Mouse (Mus musculus) MEL (cell line): ENCODE measurements at regions not wholly inside any gene's neighbourhood (a gene's known extent, or its start where the extent isn't known, plus 50 kb on each side); places are given as distances from the start of the nearest gene placed in this dataset.

Experiments
- DNase-seq: peaks from one replicate; pipeline ENCODE4 v3.0.0; 2011; ENCODE audit warnings: low read depth, low spot score
- H3K27ac ChIP-seq: 2 replicates; pipeline ENCODE4 v1.5.1; 2012; ENCODE audit warnings: low read depth, mild to moderate bottlenecking, control low read depth, low read length, moderate library complexity; ENCODE audit not compliant: control insufficient read depth
- H3K27me3 ChIP-seq, 2 experiments: fragments of 150-350 bp in 1 of 2; sonication (generic) in 1 of 2; 2 replicates each; pipeline ENCODE4 v1.6.1; 2012; ENCODE audit warnings: low read length in 2 of 2, mild to moderate bottlenecking in 2 of 2, improper control_type of control experiment in 1 of 2, moderate library complexity in 1 of 2; ENCODE audit not compliant: insufficient read depth in 2 of 2, control insufficient read depth in 1 of 2
- H3K36me3 ChIP-seq, 2 experiments: 2 replicates each; pipeline ENCODE4 v1.6.1; 2012 to 2014; ENCODE audit warnings: low read length in 2 of 2, improper control_type of control experiment in 1 of 2, inconsistent platforms in 1 of 2, mild to moderate bottlenecking in 1 of 2; ENCODE audit not compliant: insufficient read depth in 2 of 2, control insufficient read depth in 1 of 2
- H3K4me1 ChIP-seq, 2 experiments: fragments of 150-350 bp in 1 of 2; sonication (generic) in 1 of 2; 2 replicates each; pipeline ENCODE4 v1.6.1; 2012; ENCODE audit warnings: low read length in 2 of 2, improper control_type of control experiment in 1 of 2, mild to moderate bottlenecking in 1 of 2; ENCODE audit not compliant: insufficient read depth in 2 of 2, control insufficient read depth in 1 of 2
- H3K4me3 ChIP-seq, 2 experiments: fragments of 150-350 bp in 1 of 2; sonication (generic) in 1 of 2; 2 replicates each; pipeline ENCODE4 v1.5.1; 2012; ENCODE audit warnings: low read depth in 2 of 2, low read length in 2 of 2, mild to moderate bottlenecking in 2 of 2, moderate library complexity in 2 of 2, control low read depth in 1 of 2, improper control_type of control experiment in 1 of 2; ENCODE audit not compliant: control insufficient read depth in 1 of 2, insufficient read depth in 1 of 2
- H3K79me2 ChIP-seq: 2 replicates; pipeline ENCODE4 v1.6.1; 2012; ENCODE audit warnings: mild to moderate bottlenecking, low read length, moderate library complexity; ENCODE audit not compliant: control insufficient read depth, poor library complexity, insufficient read depth
- H3K9ac ChIP-seq: 2 replicates; pipeline ENCODE4 v1.6.1; 2012; ENCODE audit warnings: low read depth, mild to moderate bottlenecking, control low read depth, low read length, moderate library complexity; ENCODE audit not compliant: control insufficient read depth, poor library complexity, severe bottlenecking
- H3K9me3 ChIP-seq: fragments of 150-350 bp; sonication (generic); replicated peaks from 2 replicates; pipeline ENCODE4 v1.6.1; 2012; ENCODE audit warnings: mild to moderate bottlenecking, low read length, improper control_type of control experiment, moderate library complexity; ENCODE audit not compliant: insufficient read depth
- BHLHE40 ChIP-seq: IDR thresholded peaks from 2 replicates; pipeline ENCODE4 v1.6.1; 2012; ENCODE audit warnings: low read depth, mild to moderate bottlenecking, inconsistent platforms, low read length, improper control_type of control experiment, borderline replicate concordance
- CHD1 ChIP-seq: IDR thresholded peaks from 2 replicates; pipeline ENCODE4 v1.6.1; 2012; ENCODE audit warnings: low read depth, mild to moderate bottlenecking, inconsistent platforms, low read length, improper control_type of control experiment
- CHD2 ChIP-seq: IDR thresholded peaks from 2 replicates; pipeline ENCODE4 v1.6.1; 2011; ENCODE audit warnings: low read length, improper control_type of control experiment
- CTCF ChIP-seq, 3 experiments: IDR thresholded peaks in 2 of 3; conservative IDR thresholded peaks in 1 of 3; 2 replicates each; pipeline ENCODE4 v1.5.1; 2011 to 2012; ENCODE audit warnings: low read length in 3 of 3, low read depth in 2 of 3, mild to moderate bottlenecking in 2 of 3, improper control_type of control experiment in 1 of 3, inconsistent platforms in 1 of 3, mixed read lengths in 1 of 3, moderate library complexity in 1 of 3; ENCODE audit not compliant: control insufficient read depth in 1 of 3, insufficient read depth in 1 of 3, poor library complexity in 1 of 3, severe bottlenecking in 1 of 3
- E2F4 ChIP-seq: IDR thresholded peaks from 2 replicates; pipeline ENCODE4 v1.6.1; 2011; ENCODE audit warnings: low read depth, low read length, improper control_type of control experiment, borderline replicate concordance
- EP300 ChIP-seq, 2 experiments: IDR thresholded peaks; 2 replicates each; pipeline ENCODE4 v1.6.1; 2011; ENCODE audit warnings: improper control_type of control experiment in 2 of 2, low read length in 2 of 2, low read depth in 1 of 2, mild to moderate bottlenecking in 1 of 2
- GABPA ChIP-seq: IDR thresholded peaks from 2 replicates; pipeline ENCODE4 v1.6.1; 2012; ENCODE audit warnings: low read depth, mild to moderate bottlenecking, inconsistent platforms, low read length, improper control_type of control experiment, moderate library complexity
- GATA1 ChIP-seq: IDR thresholded peaks from 2 replicates; pipeline ENCODE4 v1.6.1; 2011; ENCODE audit warnings: low read depth, low read length, improper control_type of control experiment
- JUND ChIP-seq: IDR thresholded peaks from 2 replicates; pipeline ENCODE4 v1.6.1; 2011; ENCODE audit warnings: low read depth, mild to moderate bottlenecking, improper control_type of control experiment, low read length
- KAT2A ChIP-seq: conservative IDR thresholded peaks from 2 replicates; pipeline ENCODE4 v1.6.1; 2012; ENCODE audit warnings: low read depth, low read length, improper control_type of control experiment, inconsistent platforms
- MAX ChIP-seq: IDR thresholded peaks from 2 replicates; pipeline ENCODE4 v1.6.1; 2011; ENCODE audit warnings: low read length, improper control_type of control experiment
- MAZ ChIP-seq: IDR thresholded peaks from 2 replicates; pipeline ENCODE4 v1.6.1; 2012; ENCODE audit warnings: low read depth, mild to moderate bottlenecking, inconsistent platforms, low read length, improper control_type of control experiment
- MYC ChIP-seq: IDR thresholded peaks from 2 replicates; pipeline ENCODE4 v1.6.1; 2011; ENCODE audit warnings: low read depth, mild to moderate bottlenecking, low read length, improper control_type of control experiment, moderate library complexity
- NELFE ChIP-seq: IDR thresholded peaks from 2 replicates; pipeline ENCODE4 v1.6.1; 2011; ENCODE audit warnings: low read depth, low read length, improper control_type of control experiment
- NRF1 ChIP-seq: IDR thresholded peaks from 2 replicates; pipeline ENCODE4 v1.6.1; 2014; ENCODE audit warnings: low read depth, mild to moderate bottlenecking, inconsistent platforms, low read length, improper control_type of control experiment, moderate library complexity; ENCODE audit not compliant: poor library complexity, insufficient read depth, severe bottlenecking
- POLR2A ChIP-seq, 2 experiments: IDR thresholded peaks; 2 replicates each; pipeline ENCODE4 v1.6.1; 2011 to 2012; ENCODE audit warnings: low read length in 2 of 2, mild to moderate bottlenecking in 2 of 2, control low read depth in 1 of 2, improper control_type of control experiment in 1 of 2, low read depth in 1 of 2, moderate library complexity in 1 of 2; ENCODE audit not compliant: control insufficient read depth in 1 of 2, insufficient read depth in 1 of 2, poor library complexity in 1 of 2
- POLR2AphosphoS2 ChIP-seq: IDR thresholded peaks from 2 replicates; pipeline ENCODE4 v1.6.1; 2011; ENCODE audit warnings: low read length, improper control_type of control experiment
- POLR2AphosphoS5 ChIP-seq: IDR thresholded peaks from 2 replicates; pipeline ENCODE4 v1.6.1; 2012; ENCODE audit warnings: low read depth, borderline replicate concordance, mild to moderate bottlenecking, inconsistent platforms, low read length, moderate library complexity, mixed read lengths
- RAD21 ChIP-seq: IDR thresholded peaks from 2 replicates; pipeline ENCODE4 v1.6.1; 2011; ENCODE audit warnings: mild to moderate bottlenecking, low read depth, low read length, improper control_type of control experiment
- SIN3A ChIP-seq: IDR thresholded peaks from 2 replicates; pipeline ENCODE4 v1.6.1; 2012; ENCODE audit warnings: low read length, improper control_type of control experiment, inconsistent platforms
- TAL1 ChIP-seq: IDR thresholded peaks from 2 replicates; pipeline ENCODE4 v1.6.1; 2012; ENCODE audit warnings: mild to moderate bottlenecking, inconsistent platforms, low read length, moderate library complexity, mixed read lengths
- TBP ChIP-seq: IDR thresholded peaks from 2 replicates; pipeline ENCODE4 v1.8.0; 2011; ENCODE audit warnings: low read depth, low read length, improper control_type of control experiment
- TCF12 ChIP-seq: IDR thresholded peaks from 2 replicates; pipeline ENCODE4 v1.6.1; 2014; ENCODE audit warnings: low read depth, mild to moderate bottlenecking, inconsistent platforms, low read length, improper control_type of control experiment, moderate library complexity
- UBTF ChIP-seq: IDR thresholded peaks from 2 replicates; pipeline ENCODE4 v1.6.1; 2012; ENCODE audit warnings: low read depth, mild to moderate bottlenecking, inconsistent platforms, low read length, improper control_type of control experiment, moderate library complexity, borderline replicate concordance; ENCODE audit not compliant: insufficient read depth
- ZC3H11A ChIP-seq: IDR thresholded peaks from 2 replicates; pipeline ENCODE4 v1.6.1; 2012; ENCODE audit warnings: low read depth, mild to moderate bottlenecking, inconsistent platforms, low read length, improper control_type of control experiment
- ZKSCAN1 ChIP-seq: IDR thresholded peaks from 2 replicates; pipeline ENCODE4 v1.6.1; 2012; ENCODE audit warnings: low read depth, mild to moderate bottlenecking, inconsistent platforms, low read length, improper control_type of control experiment, moderate library complexity
- ZMIZ1 ChIP-seq: IDR thresholded peaks from 2 replicates; pipeline ENCODE4 v1.6.1; 2012; ENCODE audit warnings: low read depth, mild to moderate bottlenecking, inconsistent platforms, low read length, improper control_type of control experiment, moderate library complexity

- Histone ChIP-seq H3K27me3 (no peaks in the 10 kb centered on the region), H3K27ac (no peak overlapping the region), H3K9me3 (no peaks in the 10 kb centered on the region), H3K36me3 (no peaks in the 10 kb centered on the region), H3K79me2 (no peaks in the 10 kb centered on the region), H3K4me1 (no peaks in the 10 kb centered on the region), H3K9ac (no peak overlapping the region), H3K4me3 (no peak overlapping the region)
- TF ChIP-seq NRF1, result no peak
- TF ChIP-seq GATA1, result no peak
- no peak for TF ChIP-seq JUND
- no peak for TF ChIP-seq SIN3A
- DNase-seq, result no peak
Observed at GRCm38 (mm10) chr16:26860566-26860965, 130.9 kb downstream of the Gmnc start.

- no peak for TF ChIP-seq ZKSCAN1
- no peak for TF ChIP-seq RAD21
- TF ChIP-seq UBTF, result no peak
- no peak for TF ChIP-seq JUND
- no peak for TF ChIP-seq MAX
- no peak for TF ChIP-seq MAZ
- TF ChIP-seq TAL1, result no peak
- TF ChIP-seq E2F4, result no peak
- TF ChIP-seq CHD2, result no peak
- no peak for TF ChIP-seq NELFE
- no peaks in the 10 kb centered on the region for H3K9me3 ChIP-seq
- DNase-seq, result no peak
- H3K4me1 ChIP-seq, result no peaks in the 10 kb centered on the region
- H3K27ac ChIP-seq, result no peak overlapping the region
- no peak overlapping the region for H3K4me3 ChIP-seq
- H3K9ac ChIP-seq, result no peak overlapping the region
- no peaks in the 10 kb centered on the region for H3K36me3 ChIP-seq
- H3K79me2 ChIP-seq, result no peaks in the 10 kb centered on the region
- no peaks in the 10 kb centered on the region; a peak in 1 of 4 replicates for H3K27me3 ChIP-seq
Observed at GRCm38 (mm10) chr16:26849191-26849590, 142.3 kb downstream of the Gmnc start.

- no peak for DNase-seq
- no peaks in the 10 kb centered on the region for H3K4me1 ChIP-seq
- H3K79me2 ChIP-seq, result no peaks in the 10 kb centered on the region
- no peaks in the 10 kb centered on the region; a peak in 1 of 4 replicates for H3K27me3 ChIP-seq
- H3K36me3 ChIP-seq, result no peaks in the 10 kb centered on the region
- H3K27ac ChIP-seq, result no peak overlapping the region
- no peak overlapping the region for H3K9ac ChIP-seq
- TF ChIP-seq MYC (no peak), GATA1 (no peak), POLR2AphosphoS5 (no peak), KAT2A (no peak), E2F4 (no peak), ZMIZ1 (no peak), GABPA (no peak), MAX (no peak), CTCF (IDR thresholded peaks at IDR 0.05 in 2 of 3, conservative IDR thresholded peaks at IDR 0.05 in 1 of 3; ENCODE audit: control insufficient read depth in 1 of 3, insufficient read depth in 1 of 3, low read depth in 2 of 3, low read length in 3 of 3, poor library complexity in 1 of 3, severe bottlenecking in 1 of 3) (no peak), CHD1 (no peak), NRF1 (no peak), EP300 (IDR thresholded peaks at IDR 0.05; ENCODE audit: low read depth in 1 of 2, low read length in 2 of 2) (no peak), POLR2AphosphoS2 (no peak), TCF12 (no peak), POLR2A (IDR thresholded peaks at IDR 0.05; ENCODE audit: control insufficient read depth in 1 of 2, insufficient read depth in 1 of 2, low read depth in 1 of 2, low read length in 2 of 2, poor library complexity in 1 of 2) (no peak), BHLHE40 (no peak), ZC3H11A (no peak), TAL1 (no peak), TBP (no peak)
- H3K4me3 ChIP-seq, result no peak overlapping the region
- no peaks in the 10 kb centered on the region for H3K9me3 ChIP-seq
Observed at GRCm38 (mm10) chr16:26827006-26827405, 164.4 kb downstream of the Gmnc start.
